Mouse (Mus musculus): ENCODE results near the gene Gm10803. TPM values are rescaled to one million over a fixed set of nuclear protein-coding genes. Genes with fewer than 3 reads are reported as not detected.

Gene Gm10803
- polyA plus RNA-seq, 1 experiment from 2014 or later: not detected

DNA sequence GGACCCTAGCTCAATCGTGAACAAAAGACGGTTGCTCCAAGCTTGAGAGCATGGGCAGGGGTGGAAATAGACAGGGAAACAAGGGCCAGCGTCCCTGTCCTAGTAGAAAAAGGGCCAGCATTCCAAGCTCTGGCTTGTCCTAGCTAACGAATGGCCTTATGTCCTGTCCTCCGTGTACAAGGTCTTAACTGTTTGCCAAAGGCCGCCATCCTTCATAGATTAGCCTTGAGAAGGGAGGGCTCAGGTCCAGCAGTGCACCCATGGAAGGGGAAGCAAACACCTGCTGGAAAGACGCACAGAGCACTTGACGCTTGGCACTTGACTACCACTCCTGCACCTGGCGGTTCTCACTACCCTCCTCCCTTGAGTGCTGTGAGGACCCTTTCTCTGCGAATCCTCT, 32.8 kb downstream of the Gm10803 start:
- Histone ChIP-seq H3K4me3 (no peak overlapping the region), H3K27ac (replicated peaks) (no peak overlapping the region), H3K9me3 (no peaks in the 10 kb centered on the region), H3K9ac (replicated peaks) (no peak overlapping the region), H3K4me1 (0 out of 2 replicates have a peak, but pooled peaks cover 2% of the 10 kb centered on the region), H3K27me3 (peaks cover 52% of the 10 kb centered on the region), H3K36me3 (no peaks in the 10 kb centered on the region), H3K4me2 (replicated peaks) (no peak overlapping the region)
- whole genome bisulfite sequencing: 86% methylated on average over 10 of the region's 10 CpGs
- no peak for ATAC-seq (ENCODE audit: low FRiP score, low read depth)

DNA sequence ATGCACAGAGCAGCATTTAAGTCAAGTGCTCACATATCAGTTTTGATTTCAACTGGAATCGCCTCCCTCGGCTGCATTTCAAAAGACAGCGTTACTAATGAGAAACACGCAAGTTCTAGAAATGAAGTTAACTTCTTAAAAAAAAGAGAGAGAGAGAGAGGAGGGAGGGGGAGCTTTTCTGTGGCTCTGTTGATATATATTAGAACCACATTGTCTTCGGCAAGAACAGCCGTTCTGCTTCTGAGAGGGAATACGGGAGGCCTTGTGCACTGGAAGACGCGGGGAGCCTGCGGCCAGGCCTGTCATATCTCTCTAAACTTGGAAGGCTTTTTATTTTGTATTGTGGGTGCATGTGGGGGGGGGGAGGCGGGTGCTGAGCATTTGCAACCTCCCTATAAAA, 36.8 kb downstream of the Gm10803 start:
- WGBS: 80% methylated on average over 11 of the region's 11 CpGs
- peaks cover 38% of the 10 kb centered on the region for H3K27me3 ChIP-seq
- no peak overlapping the region for H3K9ac ChIP-seq (replicated peaks)
- no peak for ATAC-seq (ENCODE audit: low FRiP score, low read depth)
- H3K4me1 ChIP-seq: 0 out of 2 replicates have a peak, but pooled peaks cover under 1% of the 10 kb centered on the region
- no peak overlapping the region for H3K27ac ChIP-seq (replicated peaks)
- H3K9me3 ChIP-seq: no peaks in the 10 kb centered on the region
- no peak overlapping the region for H3K4me2 ChIP-seq (replicated peaks)
- H3K36me3 ChIP-seq: no peaks in the 10 kb centered on the region
- H3K4me3 ChIP-seq: no peak overlapping the region

DNA sequence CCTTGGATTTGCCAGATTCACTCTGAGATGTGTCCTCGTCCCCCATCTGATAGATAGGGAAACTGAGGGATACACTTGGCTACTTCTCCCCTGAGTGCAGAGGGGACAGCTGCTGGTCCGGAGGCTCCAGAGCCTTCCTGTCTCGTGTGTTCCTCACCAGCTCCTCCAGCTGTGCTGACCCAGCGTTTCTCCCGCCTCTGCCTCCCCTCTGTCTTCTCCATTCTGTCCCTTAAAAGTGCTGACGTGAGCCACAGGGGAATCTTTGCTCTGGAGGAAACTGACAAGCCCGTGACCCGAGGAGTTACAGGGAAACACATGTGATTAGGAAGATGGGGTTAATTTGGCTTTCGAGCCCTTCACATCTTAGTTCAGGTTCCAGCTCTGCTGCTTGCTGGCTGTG, 39.4 kb downstream of the Gm10803 start:
- H3K27ac ChIP-seq (replicated peaks): no peak overlapping the region
- 0 out of 2 replicates have a peak, but pooled peaks cover 16% of the 10 kb centered on the region for H3K27me3 ChIP-seq
- H3K4me3 ChIP-seq: no peak overlapping the region
- H3K9ac ChIP-seq (replicated peaks): no peak overlapping the region
- H3K9me3 ChIP-seq: no peaks in the 10 kb centered on the region
- no peaks in the 10 kb centered on the region for H3K4me1 ChIP-seq
- WGBS: 54% methylated on average over 9 of the region's 9 CpGs
- ATAC-seq (ENCODE audit: low FRiP score, low read depth): no peak
- H3K4me2 ChIP-seq (replicated peaks): no peak overlapping the region
- no peaks in the 10 kb centered on the region for H3K36me3 ChIP-seq

DNA sequence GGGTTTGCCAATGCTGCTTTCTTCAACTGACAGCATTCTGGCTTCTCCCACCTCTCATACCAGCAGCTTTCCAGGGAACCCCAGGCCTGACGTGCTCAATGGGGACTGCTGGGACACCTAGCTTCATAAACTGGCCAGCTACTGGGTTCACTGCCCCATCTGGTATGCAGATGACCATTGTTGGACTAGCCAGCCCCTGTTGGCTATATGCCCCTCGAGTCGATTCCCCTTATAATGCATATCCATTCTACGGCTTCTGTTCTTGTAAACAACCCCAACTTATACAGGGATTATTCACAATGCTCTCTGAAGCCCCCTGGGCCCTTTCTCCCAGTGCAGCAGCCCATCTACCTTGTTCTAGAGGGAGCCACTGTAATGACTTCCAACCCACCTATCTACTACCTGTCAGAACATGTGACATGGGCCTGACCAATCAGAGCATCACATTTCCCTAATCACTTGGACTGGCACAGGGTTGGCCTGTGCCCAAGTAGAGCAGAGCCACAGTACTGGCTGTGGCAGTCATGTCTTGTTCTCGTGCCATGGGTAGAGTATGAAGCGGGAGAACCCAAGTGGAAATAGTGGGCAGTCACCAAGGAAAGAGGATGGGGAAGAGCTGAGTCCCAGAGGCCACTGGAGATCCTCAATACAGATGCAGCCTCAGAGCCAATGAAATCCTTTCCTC, 44.4 kb downstream of the Gm10803 start:
- ATAC-seq (ENCODE audit: low FRiP score, low read depth): no peak
- WGBS: 88% methylated on average over 6 of the region's 6 CpGs
- H3K4me1 ChIP-seq: no peaks in the 10 kb centered on the region

DNA sequence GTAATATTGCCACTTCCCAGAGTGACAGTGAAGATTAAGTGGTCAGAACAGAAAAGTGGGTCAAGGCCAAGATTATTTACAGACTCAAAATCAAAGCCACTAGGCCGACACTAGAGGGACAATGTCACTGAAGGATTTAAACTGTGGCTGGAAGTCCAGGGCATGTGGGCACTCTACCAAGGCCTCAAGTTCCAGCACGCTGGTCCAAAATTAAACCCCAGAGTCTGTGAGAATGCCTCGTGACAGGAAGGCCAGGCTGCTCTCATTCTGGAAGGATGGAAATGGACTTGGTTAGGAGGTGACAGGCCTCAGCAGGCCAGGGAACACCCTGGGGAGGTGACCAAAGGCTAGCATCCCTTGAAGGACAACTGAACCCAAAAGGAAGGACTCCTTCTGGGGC, 48.4 kb downstream of the Gm10803 start:
- Histone ChIP-seq H3K9ac (replicated peaks) (no peak overlapping the region), H3K4me1 (no peaks in the 10 kb centered on the region), H3K4me2 (replicated peaks) (no peak overlapping the region), H3K27ac (replicated peaks) (no peak overlapping the region), H3K36me3 (no peaks in the 10 kb centered on the region), H3K9me3 (no peaks in the 10 kb centered on the region), H3K27me3 (no peaks in the 10 kb centered on the region), H3K4me3 (no peak overlapping the region)
- no peak for ATAC-seq (ENCODE audit: low FRiP score, low read depth)
- WGBS: 75% methylated on average over 3 of the region's 3 CpGs

More for the DNA sequence above, 44.4 kb downstream of the Gm10803 start:
- Histone ChIP-seq H3K36me3 (no peaks in the 10 kb centered on the region), H3K27ac (replicated peaks) (no peak overlapping the region), H3K9ac (replicated peaks) (no peak overlapping the region), H3K27me3 (0 out of 2 replicates have a peak, but pooled peaks cover 4% of the 10 kb centered on the region), H3K4me3 (no peak overlapping the region), H3K9me3 (no peaks in the 10 kb centered on the region), H3K4me2 (replicated peaks) (no peak overlapping the region)

DNA sequence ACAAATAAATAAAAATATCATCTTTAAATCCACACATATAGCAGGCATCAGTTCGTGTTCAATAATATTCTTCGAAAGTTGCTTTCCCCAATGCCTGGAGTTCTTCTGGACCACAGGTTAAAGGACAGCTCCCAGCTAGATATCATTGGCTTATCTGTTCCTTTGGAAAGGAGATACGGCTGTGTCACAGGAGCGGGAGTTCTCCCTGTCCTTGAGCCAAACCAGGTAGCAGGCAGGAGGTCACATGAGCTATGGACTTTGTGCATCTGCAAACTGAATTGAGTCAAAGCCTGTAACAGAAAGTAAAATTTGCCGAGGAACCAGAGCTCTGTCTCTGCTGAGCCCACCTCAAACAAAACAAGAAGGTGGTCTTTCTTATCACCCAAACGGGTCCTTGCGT, 52.7 kb downstream of the Gm10803 start:
- Histone ChIP-seq H3K27me3 (peaks cover 12% of the 10 kb centered on the region), H3K36me3 (no peaks in the 10 kb centered on the region), H3K4me1 (0 out of 2 replicates have a peak, but pooled peaks cover 5% of the 10 kb centered on the region), H3K9ac (replicated peaks) (no peak overlapping the region), H3K27ac (replicated peaks) (no peak overlapping the region), H3K9me3 (no peaks in the 10 kb centered on the region), H3K4me2 (replicated peaks) (no peak overlapping the region), H3K4me3 (no peak overlapping the region)
- WGBS: 89% methylated on average over 7 of the region's 7 CpGs
- ATAC-seq (ENCODE audit: low FRiP score, low read depth): no peak

Other genes starting within 250 kb of the Gm10803 start
- 24.6 and 34.1 TPM in 2 replicates for gene Tspan18, start 226.1 kb upstream of the Gm10803 start, polyA plus RNA-seq (2016; fragmentation: Nextera tagmentation; extraction: Ambion mirVana)
- 8.5 and 8.8 TPM in 2 replicates for gene Cd82, start 97.4 kb upstream of the Gm10803 start, polyA plus RNA-seq (2016; fragmentation: Nextera tagmentation; extraction: Ambion mirVana)
- 4.2 and 5.7 TPM in 2 replicates for gene Alx4, start 81.8 kb downstream of the Gm10803 start, polyA plus RNA-seq (2016; fragmentation: Nextera tagmentation; extraction: Ambion mirVana)

Measured in midbrain, embryonic 12.5 days (tissue).